Mouse (Mus musculus) CH12.LX (cell line): Measurements from ENCODE around the gene Zbtb25. TPM values are rescaled to one million over a fixed set of nuclear protein-coding genes. Genes with fewer than 3 reads are reported as not detected.

Experiments
- DNase-seq: peaks from one replicate; pipeline ENCODE4 v3.0.0-alpha.2; 2013; ENCODE audit errors: extremely low read depth
- H3K27ac ChIP-seq: 2 replicates; pipeline ENCODE4 v1.5.1; 2012; ENCODE audit warnings: low read depth, mild to moderate bottlenecking, control low read depth, moderate library complexity; ENCODE audit not compliant: insufficient read depth
- H3K27me3 ChIP-seq: replicated peaks from 2 replicates; pipeline ENCODE3; 2012; ENCODE audit warnings: inconsistent platforms
- H3K36me3 ChIP-seq, 2 experiments: replicated peaks in 1 of 2; 2 replicates each; pipeline versions ENCODE3 to v1.6.1; 2012; ENCODE audit warnings: inconsistent platforms in 1 of 2, low read length in 1 of 2, mild to moderate bottlenecking in 1 of 2, mixed read lengths in 1 of 2, moderate library complexity in 1 of 2; ENCODE audit not compliant: control insufficient read depth in 1 of 2, insufficient read depth in 1 of 2
- H3K4me1 ChIP-seq, 2 experiments: 2 replicates each; pipeline ENCODE4 v1.6.1; 2012; ENCODE audit warnings: inconsistent platforms in 1 of 2, moderate library complexity in 1 of 2; ENCODE audit not compliant: insufficient read depth in 2 of 2, control insufficient read depth in 1 of 2
- H3K4me2 ChIP-seq: 2 replicates; pipeline ENCODE4 v1.6.1; 2012; ENCODE audit warnings: low read depth, mild to moderate bottlenecking, control low read depth; ENCODE audit not compliant: poor library complexity, insufficient read depth, severe bottlenecking
- H3K4me3 ChIP-seq, 3 experiments: fragments of 150-350 bp in 1 of 3; sonication (generic) in 1 of 3; replicated peaks in 1 of 3; 2 replicates each; pipeline versions ENCODE3 to v1.5.1; 2011 to 2012; ENCODE audit warnings: low read depth in 2 of 3, low read length in 2 of 3, mild to moderate bottlenecking in 2 of 3, moderate library complexity in 2 of 3, control low read depth in 1 of 3, improper control_type of control experiment in 1 of 3, inconsistent platforms in 1 of 3, mixed read lengths in 1 of 3; ENCODE audit not compliant: poor library complexity in 1 of 3
- H3K79me2 ChIP-seq: replicated peaks from 2 replicates; pipeline ENCODE4 v1.6.1; 2012; ENCODE audit warnings: mild to moderate bottlenecking, moderate library complexity; ENCODE audit not compliant: control insufficient read depth, poor library complexity, insufficient read depth, severe bottlenecking; ENCODE audit errors: extremely low read depth
- H3K9ac ChIP-seq: 2 replicates; pipeline ENCODE4 v1.6.1; 2012; ENCODE audit warnings: low read depth, mild to moderate bottlenecking, control low read depth, moderate library complexity; ENCODE audit not compliant: insufficient read depth
- H3K9me3 ChIP-seq: replicated peaks from 2 replicates; pipeline ENCODE3; 2012; ENCODE audit warnings: low read length, inconsistent platforms, mixed read lengths
- CHD1 ChIP-seq: IDR thresholded peaks from 2 replicates; pipeline ENCODE4 v1.6.1; 2012; ENCODE audit warnings: low read depth, low read length, improper control_type of control experiment, inconsistent platforms
- CHD2 ChIP-seq: IDR thresholded peaks from 2 replicates; pipeline ENCODE4 v1.6.1; 2011; ENCODE audit warnings: low read length, improper control_type of control experiment
- CTCF ChIP-seq, 2 experiments: IDR thresholded peaks in 1 of 2; conservative IDR thresholded peaks in 1 of 2; 2 replicates each; pipeline ENCODE4 v1.5.1; 2011 to 2012; ENCODE audit warnings: low read depth in 2 of 2, low read length in 2 of 2, improper control_type of control experiment in 1 of 2, inconsistent platforms in 1 of 2, mild to moderate bottlenecking in 1 of 2, moderate library complexity in 1 of 2
- ELF1 ChIP-seq: IDR thresholded peaks from 2 replicates; pipeline ENCODE4 v1.6.1; 2014; ENCODE audit warnings: low read depth, mild to moderate bottlenecking, inconsistent platforms, low read length, improper control_type of control experiment
- EP300 ChIP-seq: IDR thresholded peaks from 2 replicates; pipeline ENCODE4 v1.6.1; 2011; ENCODE audit warnings: low read length, improper control_type of control experiment
- GABPA ChIP-seq: IDR thresholded peaks from 2 replicates; pipeline ENCODE4 v1.6.1; 2012; ENCODE audit warnings: low read depth, low read length, improper control_type of control experiment, inconsistent platforms; ENCODE audit not compliant: insufficient replicate concordance
- KAT2A ChIP-seq: IDR thresholded peaks from 2 replicates; pipeline ENCODE4 v1.6.1; 2012; ENCODE audit warnings: low read length, improper control_type of control experiment, inconsistent platforms; ENCODE audit not compliant: insufficient replicate concordance
- MEF2A ChIP-seq: IDR thresholded peaks from 2 replicates; pipeline ENCODE4 v1.6.1; 2014; ENCODE audit warnings: low read depth, mild to moderate bottlenecking, inconsistent platforms, low read length, improper control_type of control experiment, borderline replicate concordance
- MYC ChIP-seq: IDR thresholded peaks from 2 replicates; pipeline ENCODE4 v1.6.1; 2011; ENCODE audit warnings: low read depth, mild to moderate bottlenecking, improper control_type of control experiment, low read length
- NELFE ChIP-seq: IDR thresholded peaks from 2 replicates; pipeline ENCODE4 v1.6.1; 2011; ENCODE audit warnings: low read depth, low read length, improper control_type of control experiment
- NRF1 ChIP-seq: IDR thresholded peaks from 2 replicates; pipeline ENCODE4 v1.6.1; 2014; ENCODE audit warnings: low read depth, mild to moderate bottlenecking, inconsistent platforms, low read length, improper control_type of control experiment, moderate library complexity
- PAX5 ChIP-seq: IDR thresholded peaks from 2 replicates; pipeline ENCODE4 v1.6.1; 2012; ENCODE audit warnings: low read length, inconsistent platforms, mixed read lengths
- POLR2A ChIP-seq: IDR thresholded peaks from 2 replicates; pipeline ENCODE4 v1.6.1; 2011; ENCODE audit warnings: low read depth, mild to moderate bottlenecking, improper control_type of control experiment, low read length
- RAD21 ChIP-seq: IDR thresholded peaks from 2 replicates; pipeline ENCODE4 v1.6.1; 2011; ENCODE audit warnings: low read depth, mild to moderate bottlenecking, low read length, improper control_type of control experiment, moderate library complexity
- SIN3A ChIP-seq: IDR thresholded peaks from 2 replicates; pipeline ENCODE4 v1.6.1; 2012; ENCODE audit warnings: low read length, improper control_type of control experiment, inconsistent platforms
- TBP ChIP-seq: conservative IDR thresholded peaks from 2 replicates; pipeline ENCODE4 v1.6.1; 2011; ENCODE audit warnings: low read depth, low read length, improper control_type of control experiment
- UBTF ChIP-seq: IDR thresholded peaks from 2 replicates; pipeline ENCODE4 v1.6.1; 2012; ENCODE audit warnings: low read depth, mild to moderate bottlenecking, inconsistent platforms, low read length, improper control_type of control experiment, moderate library complexity
- USF1 ChIP-seq: IDR thresholded peaks from 2 replicates; pipeline ENCODE4 v1.6.1; 2014; ENCODE audit warnings: low read depth, mild to moderate bottlenecking, inconsistent platforms, low read length, improper control_type of control experiment
- ZMIZ1 ChIP-seq: IDR thresholded peaks from 2 replicates; pipeline ENCODE4 v1.6.1; 2012; ENCODE audit warnings: low read depth, mild to moderate bottlenecking, inconsistent platforms, low read length, improper control_type of control experiment
- dilution Hi-C: fragments of 300-500 bp; cut with MboI; formaldehyde crosslinking; loops from 2 replicates; pipeline ENCODE4 v1.14.3; 2020; ENCODE audit warnings: low sequenced_read_pairs; ENCODE audit not compliant: extremely low pct_unique_long_range_greater_than_20kb, extremely low pct_ligation_motif_present
- in situ Hi-C: fragments of 300-500 bp; cut with MboI; formaldehyde crosslinking; loops from 3 replicates; pipeline ENCODE4 v1.14.3; 2019; ENCODE audit warnings: low sequenced_read_pairs, low pct_ligation_motif_present, low pct_unique_long_range_greater_than_20kb, mixed read lengths
- polyA plus RNA-seq: library from polyadenylated mRNA; unstranded; fragments of >175 nt; gene quantifications from 2 replicates; pipeline ENCODE4 v1.2.1, GENCODE M21; 2012; ENCODE audit warnings: low read depth; ENCODE audit not compliant: insufficient read length
- total RNA-seq, 2 experiments: library from RNA; depleted of rRNA; stranded (reverse); fragments of 300-350 nt in 1 of 2; fragments of >200 nt in 1 of 2; gene quantifications; 2 replicates each; pipeline ENCODE4 v1.2.3; 2012 to 2014

The Zbtb25 gene
- total and polyA plus RNA-seq, 3 experiments: 7.2 to 18.7 (median 7.3) TPM

- Histone ChIP-seq H3K27me3 (no peaks in the 10 kb centered on the region), H3K36me3 (peaks cover 39 to 77% of the 10 kb centered on the region in 2 experiments), H3K4me1 (peaks cover 19 to 48% of the 10 kb centered on the region in 2 experiments), H3K9ac (no peak overlapping the region), H3K9me3 (no peaks in the 10 kb centered on the region), H3K4me2 (no peak overlapping the region), H3K27ac (peak overlapping the region; percentile 42), H3K79me2 (no peaks in the 10 kb centered on the region), H3K4me3 (no peak overlapping the region)
- DNase-seq: peak; percentile 44
- dilution Hi-C loops: no loop called here
- in situ Hi-C loops: no loop called here
- TF ChIP-seq TBP: no peak
- no peak for TF ChIP-seq ZMIZ1
- TF ChIP-seq NELFE: no peak
- no peak for TF ChIP-seq MYC
- TF ChIP-seq POLR2A: no peak
- TF ChIP-seq SIN3A: no peak
- TF ChIP-seq USF1: no peak
- TF ChIP-seq GABPA: no peak
- TF ChIP-seq, all 38 proteins: peak for 0
Observed at GRCm38 (mm10) chr12:76305107-76305506, 64.3 kb downstream of the Zbtb25 start.

GRCm38 (mm10) chr12:76304199-76304598 is 65.2 kb downstream of the Zbtb25 start:
- Histone ChIP-seq H3K27me3 (no peaks in the 10 kb centered on the region), H3K4me3 (no peak overlapping the region), H3K79me2 (no peaks in the 10 kb centered on the region; the same call in 1 of the 2 replicates), H3K9ac (no peak overlapping the region), H3K9me3 (no peaks in the 10 kb centered on the region), H3K36me3 (peaks cover 45 to 78% of the 10 kb centered on the region in 2 experiments), H3K4me2 (no peak overlapping the region), H3K27ac (no peak overlapping the region), H3K4me1 (peaks cover 19 to 45% of the 10 kb centered on the region in 2 experiments)
- dilution Hi-C loops: no loop called here
- TF ChIP-seq UBTF (no peak), SIN3A (no peak), CHD1 (no peak), KAT2A (no peak), MEF2A (no peak), CTCF (conservative IDR thresholded peaks at IDR 0.05 in 1 of 2, IDR thresholded peaks at IDR 0.05 in 1 of 2; ENCODE audit: low read depth in 2 of 2, low read length in 2 of 2) (no peak), PAX5 (no peak), RAD21 (no peak)
- in situ Hi-C loops: no loop called here
- no peak for DNase-seq

- peaks cover 52 to 83% of the 10 kb centered on the region in 2 experiments for H3K36me3 ChIP-seq
- H3K9me3 ChIP-seq: no peaks in the 10 kb centered on the region
- no peak for DNase-seq
- dilution Hi-C loops: no loop called here
- H3K79me2 ChIP-seq: no peaks in the 10 kb centered on the region; the same call in 1 of the 2 replicates
- H3K27me3 ChIP-seq: no peaks in the 10 kb centered on the region
- H3K4me1 ChIP-seq: peaks cover 17 to 38% of the 10 kb centered on the region in 2 experiments
- TF ChIP-seq CHD2 (no peak), EP300 (no peak), PAX5 (no peak), ELF1 (no peak), ZMIZ1 (no peak), GABPA (no peak), NRF1 (no peak)
- H3K9ac ChIP-seq: no peak overlapping the region
- H3K4me2 ChIP-seq: no peak overlapping the region
- no peak overlapping the region for H3K4me3 ChIP-seq
- in situ Hi-C loops: no loop called here
- no peak overlapping the region for H3K27ac ChIP-seq
Observed at GRCm38 (mm10) chr12:76303474-76303873, 65.9 kb downstream of the Zbtb25 start.
